Mouse (Mus musculus) forebrain, embryonic 11.5 days (tissue): ENCODE measurements around the gene Gm9758. TPM values are rescaled to one million over a fixed set of nuclear protein-coding genes. Genes with fewer than 3 reads are reported as not detected.
"Not testable (repeated sequence)": the region's sequence is repeated elsewhere in the genome, so short reads cannot be mapped to it uniquely, and the experiment has no call there.

Experiments used
- ATAC-seq: fragments of 200-750 bp; cut with Nextera tagmentation; replicated peaks from 2 replicates; pipeline ENCODE4 v1.8.0; 2017; ENCODE audit warnings: moderate TSS enrichment; ENCODE audit not compliant: low FRiP score
- DNase-seq: peaks from one replicate; pipeline ENCODE4 v3.0.0-alpha.2; 2017; ENCODE audit warnings: low spot score
- H3K27ac ChIP-seq: fragments of 300-500 bp; sonication (generic); 2 replicates; pipeline ENCODE4 v1.5.1; 2014; ENCODE audit warnings: low read depth, low read length
- H3K27me3 ChIP-seq: fragments of 300-500 bp; sonication (generic); 2 replicates; pipeline ENCODE4 v1.6.1; 2014; ENCODE audit warnings: mild to moderate bottlenecking, low read length, mixed read lengths; ENCODE audit not compliant: control insufficient read depth, insufficient read depth
- H3K36me3 ChIP-seq: fragments of 300-500 bp; sonication (generic); 2 replicates; pipeline ENCODE4 v1.6.1; 2014; ENCODE audit warnings: mild to moderate bottlenecking, low read length, moderate library complexity, mixed read lengths; ENCODE audit not compliant: control insufficient read depth, insufficient read depth
- H3K4me1 ChIP-seq: fragments of 300-500 bp; sonication (generic); replicated peaks from 2 replicates; pipeline ENCODE4 v1.6.1; 2014; ENCODE audit warnings: low read length, mixed read lengths; ENCODE audit not compliant: control insufficient read depth, insufficient read depth
- H3K4me2 ChIP-seq: fragments of 300-500 bp; sonication (generic); 2 replicates; pipeline ENCODE4 v1.6.1; 2014; ENCODE audit warnings: low read depth, mild to moderate bottlenecking, low read length, moderate library complexity, mixed read lengths; ENCODE audit not compliant: severe bottlenecking
- H3K4me3 ChIP-seq: fragments of 300-500 bp; sonication (generic); 2 replicates; pipeline ENCODE4 v1.5.1; 2014; ENCODE audit warnings: low read depth, low read length
- H3K9ac ChIP-seq: fragments of 300-500 bp; sonication (generic); 2 replicates; pipeline ENCODE4 v1.6.1; 2014; ENCODE audit warnings: low read length
- H3K9me3 ChIP-seq: fragments of 300-500 bp; sonication (generic); 2 replicates; pipeline ENCODE4 v1.6.1; 2016; ENCODE audit warnings: low read length, mixed read lengths; ENCODE audit not compliant: control insufficient read depth
- WGBS: fragments of 180-500 bp; shearing (Covaris S2); extraction: QIAGEN DNeasy Blood & Tissue Kit; methylation state at CpG from one replicate; pipeline ENCODE4 v1.1.7; 2014; 5-methylcytosine and 5-hydroxymethylcytosine counted together
- polyA plus RNA-seq: library from polyadenylated mRNA; unstranded; fragments of >200 nt; fragmentation: Nextera tagmentation; extraction: Ambion mirVana; gene quantifications from 2 replicates; pipeline ENCODE4 v1.2.1, GENCODE M21; 2014

Gene Gm9758
- polyA plus RNA-seq, 1 experiment from 2014 or later = not detected

- not testable (repeated sequence) for H3K9me3 ChIP-seq, H3K4me1 ChIP-seq, DNase-seq, H3K27me3 ChIP-seq, H3K4me3 ChIP-seq, H3K27ac ChIP-seq, H3K9ac ChIP-seq, H3K4me2 ChIP-seq, H3K36me3 ChIP-seq
- 64% methylated on average over 4 of the region's 4 CpGs for WGBS
- peak; percentile 63; the same call in 1 of the 2 replicates for ATAC-seq
These were observed 30.8 kb upstream of the Gm9758 start for GRCm38 (mm10) chr5:14945524-14945923.

GRCm38 (mm10) chr5:14941043-14941442 is 26.3 kb upstream of the Gm9758 start:
- H3K4me1 ChIP-seq, H3K4me2 ChIP-seq, H3K9me3 ChIP-seq, H3K27me3 ChIP-seq, ATAC-seq, DNase-seq, H3K4me3 ChIP-seq, H3K27ac ChIP-seq, H3K9ac ChIP-seq, H3K36me3 ChIP-seq: not testable (repeated sequence)
- WGBS = 85% methylated on average over 1 of the region's 1 CpGs

- WGBS = 82% methylated on average over 1 of the region's 1 CpGs
- not testable (repeated sequence) for H3K9me3 ChIP-seq, H3K27me3 ChIP-seq, DNase-seq, H3K4me3 ChIP-seq, H3K4me2 ChIP-seq, H3K9ac ChIP-seq, H3K4me1 ChIP-seq, H3K36me3 ChIP-seq, ATAC-seq, H3K27ac ChIP-seq
These were observed 23.6 kb upstream of the Gm9758 start, which contains the start of gene Speer4e for GRCm38 (mm10) chr5:14938329-14938728. Speer4e (minus strand) TSS chr5:14938429.

DNA sequence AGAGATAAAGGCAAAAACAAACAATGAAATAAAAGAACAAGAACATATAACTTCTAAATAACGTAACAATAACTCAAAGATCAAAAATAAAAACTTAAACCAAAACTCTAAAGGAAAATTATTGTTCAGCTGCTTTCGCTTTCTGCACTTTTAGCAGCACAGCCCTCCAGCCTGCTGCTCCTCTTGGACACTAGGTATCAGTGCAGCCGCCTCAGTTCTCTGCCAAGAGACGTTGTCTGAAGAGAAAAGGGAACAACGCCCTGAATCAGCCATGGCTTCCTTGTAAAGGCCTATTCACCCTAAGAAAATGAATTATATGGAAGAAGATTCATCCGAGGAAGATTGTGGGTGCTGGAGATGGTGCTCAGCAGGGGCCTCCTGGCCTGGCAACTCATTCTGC is 19.0 kb upstream of the Gm9758 start:
- not testable (repeated sequence) for H3K27ac ChIP-seq, H3K4me2 ChIP-seq, H3K9ac ChIP-seq, ATAC-seq, DNase-seq, H3K4me1 ChIP-seq, H3K36me3 ChIP-seq, H3K9me3 ChIP-seq, H3K27me3 ChIP-seq, H3K4me3 ChIP-seq
- WGBS = 79% methylated on average over 5 of the region's 6 CpGs

DNA sequence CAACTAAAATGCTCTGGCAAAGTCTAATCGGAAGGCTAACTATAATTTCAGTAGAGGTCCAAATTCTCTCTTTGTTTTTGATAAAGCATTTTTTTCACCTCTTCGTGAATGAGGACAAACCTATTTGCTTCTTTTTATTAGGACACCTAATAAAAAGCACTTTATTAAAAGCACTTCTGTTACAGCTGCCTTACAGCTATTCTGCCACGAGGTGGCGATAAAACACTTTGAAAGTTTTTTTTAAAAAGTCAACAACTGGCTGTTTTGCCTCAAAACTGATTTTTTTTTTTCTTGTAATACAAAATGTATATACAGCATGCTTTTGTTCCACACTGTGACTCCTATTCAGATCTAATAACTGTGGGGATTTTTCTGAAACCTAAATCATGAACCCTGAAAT is 12.3 kb upstream of the Gm9758 start:
- H3K27me3 ChIP-seq, H3K9me3 ChIP-seq, H3K4me3 ChIP-seq, H3K4me2 ChIP-seq, DNase-seq, H3K4me1 ChIP-seq, ATAC-seq, H3K27ac ChIP-seq, H3K9ac ChIP-seq, H3K36me3 ChIP-seq: not testable (repeated sequence)
- 29% methylated on average over 4 of the region's 4 CpGs for WGBS

DNA sequence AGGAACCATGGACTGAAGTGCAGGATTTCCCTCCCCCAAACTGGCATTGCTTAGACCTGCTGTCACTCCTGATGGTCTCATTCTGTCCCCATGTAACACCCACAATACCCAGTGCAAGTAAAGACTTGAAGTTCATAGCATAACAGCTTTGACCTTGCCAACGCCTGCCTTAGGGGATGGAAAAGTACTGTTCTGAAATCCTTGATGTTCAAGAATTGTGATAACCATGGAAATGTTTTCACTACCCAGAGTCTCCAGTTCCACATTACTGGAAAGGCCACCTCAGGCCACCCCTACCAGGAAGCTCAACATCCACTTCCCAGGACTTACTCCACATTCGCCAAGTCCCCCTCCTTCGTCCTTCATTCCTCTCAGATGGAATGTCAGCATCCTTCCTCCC is 338 bp downstream of the Gm9758 start:
- H3K27me3 ChIP-seq, H3K9me3 ChIP-seq, H3K9ac ChIP-seq, H3K36me3 ChIP-seq, ATAC-seq, H3K4me1 ChIP-seq, DNase-seq, H3K4me2 ChIP-seq, H3K27ac ChIP-seq, H3K4me3 ChIP-seq: not testable (repeated sequence)
- 74% methylated on average over 2 of the region's 3 CpGs for WGBS

GRCm38 (mm10) chr5:14903539-14903938 is 11.2 kb downstream of the Gm9758 start:
- H3K27ac ChIP-seq, H3K27me3 ChIP-seq, H3K4me1 ChIP-seq, ATAC-seq, H3K36me3 ChIP-seq, H3K4me3 ChIP-seq, H3K4me2 ChIP-seq, H3K9me3 ChIP-seq, DNase-seq, H3K9ac ChIP-seq: not testable (repeated sequence)
- WGBS = 15% methylated on average over 3 of the region's 3 CpGs

GRCm38 (mm10) chr5:14892242-14892641 is 22.5 kb downstream of the Gm9758 start:
- DNase-seq = no peak
- Histone ChIP-seq H3K4me2 (no peak overlapping the region), H3K4me1 (no peaks in the 10 kb centered on the region), H3K9ac (no peak overlapping the region), H3K9me3 (no peaks in the 10 kb centered on the region), H3K27ac (no peak overlapping the region), H3K36me3 (no peaks in the 10 kb centered on the region), H3K27me3 (no peaks in the 10 kb centered on the region), H3K4me3 (no peak overlapping the region)
- no peak for ATAC-seq
- 87% methylated on average over 3 of the region's 3 CpGs for WGBS

DNA sequence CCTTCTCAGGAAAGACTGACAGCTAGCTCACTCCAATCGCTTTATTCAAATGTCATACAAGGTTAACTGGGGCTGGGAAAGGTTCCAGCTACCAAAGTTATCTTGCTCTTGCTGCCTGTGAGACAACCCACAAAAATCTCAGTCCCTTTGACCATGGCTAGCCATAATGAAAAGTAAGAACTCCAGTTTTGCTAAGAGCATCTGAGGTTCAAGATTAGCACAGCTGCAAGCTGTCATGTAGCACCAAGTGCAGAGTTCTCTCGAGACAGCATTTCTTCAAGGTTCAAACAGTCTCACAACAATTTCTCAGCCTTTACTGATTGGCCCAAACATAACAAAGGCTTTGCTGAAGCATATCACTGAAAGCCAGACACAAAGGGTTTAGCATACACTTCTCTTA is 29.4 kb downstream of the Gm9758 start:
- not testable (repeated sequence) for H3K27ac ChIP-seq, H3K4me3 ChIP-seq, H3K9ac ChIP-seq, H3K27me3 ChIP-seq, DNase-seq, H3K36me3 ChIP-seq, H3K4me1 ChIP-seq, H3K9me3 ChIP-seq, H3K4me2 ChIP-seq, ATAC-seq
- WGBS = 85% methylated on average over 2 of the region's 2 CpGs
